Mouse (Mus musculus) neural tube, embryonic 12.5 days (tissue): ENCODE data around the gene Tbcd. TPM values are rescaled to one million over a fixed set of nuclear protein-coding genes. Genes with fewer than 3 reads are reported as not detected.

Source experiments
- ATAC-seq: fragments of 200-750 bp; cut with Nextera tagmentation; 2 replicates; pipeline ENCODE4 v1.8.0; 2017; ENCODE audit warnings: low read depth, mild to moderate bottlenecking, moderate TSS enrichment, moderate library complexity; ENCODE audit not compliant: low FRiP score
- H3K27ac ChIP-seq: fragments of 300-500 bp; sonication (generic); 2 replicates; pipeline ENCODE4 v1.5.1; 2016
- H3K27me3 ChIP-seq: fragments of 300-500 bp; sonication (generic); replicated peaks from 2 replicates; pipeline ENCODE4 v1.6.1; 2016; ENCODE audit warnings: mild to moderate bottlenecking
- H3K36me3 ChIP-seq: fragments of 300-500 bp; sonication (generic); 2 replicates; pipeline ENCODE4 v1.6.1; 2016; ENCODE audit warnings: mild to moderate bottlenecking
- H3K4me1 ChIP-seq: fragments of 300-500 bp; sonication (generic); 2 replicates; pipeline ENCODE4 v1.6.1; 2016
- H3K4me2 ChIP-seq: fragments of 300-500 bp; sonication (generic); replicated peaks from 2 replicates; pipeline ENCODE4 v1.6.1; 2016; ENCODE audit warnings: mild to moderate bottlenecking
- H3K4me3 ChIP-seq: fragments of 300-500 bp; sonication (generic); 2 replicates; pipeline ENCODE4 v1.5.1; 2016
- H3K9ac ChIP-seq: fragments of 300-500 bp; sonication (generic); 2 replicates; pipeline ENCODE4 v1.6.1; 2016; ENCODE audit warnings: mild to moderate bottlenecking
- H3K9me3 ChIP-seq: fragments of 300-500 bp; sonication (generic); 2 replicates; pipeline ENCODE4 v1.6.1; 2016; ENCODE audit warnings: mild to moderate bottlenecking
- whole genome bisulfite sequencing: fragments of 180-500 bp; shearing (Covaris S2); methylation state at CpG from one replicate; pipeline ENCODE4 v1.1.7; 2016; 5-methylcytosine and 5-hydroxymethylcytosine counted together
- polyA plus RNA-seq: library from polyadenylated mRNA; unstranded; fragments of >200 nt; fragmentation: Nextera tagmentation; extraction: Ambion mirVana; gene quantifications from 2 replicates; pipeline ENCODE4 v1.2.1, GENCODE M21; 2016

Gene Tbcd
- polyA plus RNA-seq, 1 experiment from 2014 or later: 65.3 TPM

DNA sequence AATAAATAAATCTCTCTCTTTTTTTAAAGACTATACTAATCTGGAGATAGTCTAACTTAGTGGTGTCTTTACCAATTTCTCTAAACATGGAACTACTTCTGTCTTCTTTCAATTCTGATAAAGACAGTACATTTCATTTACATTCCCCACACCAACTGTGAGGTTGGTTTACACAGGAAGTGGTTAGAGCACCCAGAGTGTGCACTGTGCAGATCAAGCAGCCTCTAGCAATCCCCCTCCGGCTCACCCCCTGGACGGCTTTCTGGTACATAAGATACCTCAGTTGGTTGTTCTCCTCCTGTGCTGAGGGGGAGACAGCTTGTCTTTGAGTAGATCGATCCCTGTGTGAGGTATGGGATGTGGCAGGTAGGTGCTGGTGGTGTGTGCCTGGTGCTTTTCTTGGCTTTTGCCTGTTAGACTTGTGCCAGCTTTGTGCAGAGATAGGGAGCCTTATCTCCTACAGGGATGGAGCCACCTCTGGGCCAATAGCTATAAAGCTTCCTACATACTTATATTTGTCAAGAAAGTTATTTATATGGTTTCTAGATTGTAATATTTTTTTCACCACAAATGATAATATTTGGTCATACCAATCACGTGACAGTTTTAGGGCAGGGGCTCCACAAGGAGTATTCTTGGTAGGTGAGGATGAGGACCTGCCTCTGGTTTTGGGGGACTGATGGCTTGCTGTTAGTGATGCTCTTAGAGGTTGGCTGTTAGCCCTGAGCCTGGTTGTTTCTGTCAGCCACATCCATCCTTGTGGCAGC lies 108.0 kb downstream of the Tbcd start:
- no peaks in the 10 kb centered on the region for H3K9me3 ChIP-seq
- H3K9ac ChIP-seq: no peak overlapping the region
- no peak for ATAC-seq
- no peak overlapping the region for H3K4me2 ChIP-seq
- no peak overlapping the region for H3K27ac ChIP-seq
- H3K27me3 ChIP-seq: no peaks in the 10 kb centered on the region
- WGBS: 89% methylated on average over 4 of the region's 4 CpGs
- no peaks in the 10 kb centered on the region for H3K4me1 ChIP-seq
- H3K4me3 ChIP-seq: no peak overlapping the region
- peaks cover 9% of the 10 kb centered on the region for H3K36me3 ChIP-seq

GRCm38 (mm10) chr11:121560294-121560663 lies 108.5 kb downstream of the Tbcd start:
- no peak overlapping the region for H3K9ac ChIP-seq
- H3K4me2 ChIP-seq: no peak overlapping the region
- ATAC-seq: no peak
- no peaks in the 10 kb centered on the region for H3K9me3 ChIP-seq
- no peaks in the 10 kb centered on the region for H3K27me3 ChIP-seq
- H3K36me3 ChIP-seq: peaks cover 9% of the 10 kb centered on the region
- H3K4me3 ChIP-seq: no peak overlapping the region
- WGBS: 80% methylated on average over 7 of the region's 7 CpGs
- H3K4me1 ChIP-seq: no peaks in the 10 kb centered on the region
- no peak overlapping the region for H3K27ac ChIP-seq

- no peaks in the 10 kb centered on the region for H3K27me3 ChIP-seq
- no peak overlapping the region for H3K27ac ChIP-seq
- no peaks in the 10 kb centered on the region for H3K9me3 ChIP-seq
- 93% methylated on average over 5 of the region's 5 CpGs for WGBS
- H3K9ac ChIP-seq: no peak overlapping the region
- no peak overlapping the region for H3K4me3 ChIP-seq
- H3K36me3 ChIP-seq: peaks cover 5% of the 10 kb centered on the region; the same call in 1 of the 2 replicates
- no peak overlapping the region for H3K4me2 ChIP-seq
- H3K4me1 ChIP-seq: no peaks in the 10 kb centered on the region
- ATAC-seq: no peak
Measured at GRCm38 (mm10) chr11:121563312-121563711, 111.6 kb downstream of the Tbcd start.

DNA sequence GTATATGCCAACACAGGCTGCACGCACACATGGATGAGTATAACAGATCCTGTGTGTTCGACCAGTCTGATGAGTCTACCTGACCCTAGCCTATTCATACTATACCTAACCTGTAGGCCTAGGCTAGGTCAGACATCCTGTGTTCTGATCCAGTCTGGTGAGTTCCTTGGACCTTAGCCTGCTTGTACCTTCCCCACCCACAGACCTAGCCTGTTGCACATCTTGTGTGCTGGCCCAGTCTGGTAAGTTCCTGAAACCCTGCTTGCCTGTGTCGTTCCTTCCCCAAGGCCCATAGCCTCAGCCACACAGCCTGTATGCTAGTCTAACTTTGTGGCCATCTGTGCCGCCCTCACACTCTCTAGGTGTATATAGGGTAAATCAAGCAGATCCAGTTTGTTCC lies 112.5 kb downstream of the Tbcd start:
- Histone ChIP-seq H3K36me3 (peaks cover 5% of the 10 kb centered on the region; the same call in 1 of the 2 replicates), H3K27me3 (no peaks in the 10 kb centered on the region), H3K9me3 (no peaks in the 10 kb centered on the region), H3K27ac (no peak overlapping the region), H3K4me2 (no peak overlapping the region), H3K4me3 (no peak overlapping the region), H3K9ac (no peak overlapping the region), H3K4me1 (no peaks in the 10 kb centered on the region)
- WGBS: 95% methylated on average over 4 of the region's 4 CpGs
- no peak for ATAC-seq

GRCm38 (mm10) chr11:121581856-121582255 lies 130.1 kb downstream of the Tbcd start:
- no peak overlapping the region for H3K9ac ChIP-seq
- ATAC-seq: no peak
- H3K4me2 ChIP-seq: no peak overlapping the region
- no peaks in the 10 kb centered on the region for H3K4me1 ChIP-seq
- H3K9me3 ChIP-seq: no peaks in the 10 kb centered on the region
- H3K27me3 ChIP-seq: no peaks in the 10 kb centered on the region
- H3K27ac ChIP-seq: no peak overlapping the region
- H3K4me3 ChIP-seq: no peak overlapping the region
- H3K36me3 ChIP-seq: peaks cover 28% of the 10 kb centered on the region

- Histone ChIP-seq H3K9me3 (no peaks in the 10 kb centered on the region), H3K4me1 (no peaks in the 10 kb centered on the region), H3K4me3 (no peak overlapping the region), H3K27me3 (no peaks in the 10 kb centered on the region), H3K4me2 (no peak overlapping the region), H3K27ac (no peak overlapping the region), H3K36me3 (peaks cover 54% of the 10 kb centered on the region), H3K9ac (no peak overlapping the region)
- 89% methylated on average over 6 of the region's 6 CpGs for WGBS
- ATAC-seq: no peak
Measured at GRCm38 (mm10) chr11:121597254-121597653, 145.5 kb downstream of the Tbcd start.

DNA sequence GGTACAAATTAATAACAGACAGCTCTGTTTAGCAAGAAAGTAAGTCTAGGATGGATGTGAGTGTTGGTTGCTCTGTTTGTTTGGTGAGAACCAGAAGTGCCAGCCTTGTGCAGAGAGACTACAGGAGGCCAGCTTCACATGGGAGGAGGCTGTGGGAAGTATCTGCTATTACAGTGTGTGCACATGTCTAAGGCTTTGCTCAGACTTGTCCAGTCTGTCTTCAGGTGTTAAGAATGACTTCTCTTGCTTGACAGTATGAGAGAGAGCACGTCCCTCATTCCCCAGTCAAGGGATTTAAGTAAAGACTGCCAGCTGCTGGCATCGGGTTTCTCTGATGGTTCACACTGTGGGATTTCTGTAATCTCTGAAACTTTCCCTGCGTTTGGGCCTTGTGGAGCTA lies 149.7 kb downstream of the Tbcd start:
- no peak overlapping the region for H3K27ac ChIP-seq
- ATAC-seq: no peak
- no peak overlapping the region for H3K9ac ChIP-seq
- no peaks in the 10 kb centered on the region for H3K27me3 ChIP-seq
- H3K4me2 ChIP-seq: no peak overlapping the region
- 91% methylated on average over 3 of the region's 3 CpGs for WGBS
- no peak overlapping the region for H3K4me3 ChIP-seq
- no peaks in the 10 kb centered on the region for H3K9me3 ChIP-seq
- peaks cover 61% of the 10 kb centered on the region for H3K36me3 ChIP-seq
- no peaks in the 10 kb centered on the region for H3K4me1 ChIP-seq

GRCm38 (mm10) chr11:121605604-121606003 lies 153.9 kb downstream of the Tbcd start:
- Histone ChIP-seq H3K27me3 (no peaks in the 10 kb centered on the region), H3K4me2 (no peak overlapping the region), H3K36me3 (peaks cover 77% of the 10 kb centered on the region), H3K27ac (no peak overlapping the region), H3K9ac (no peak overlapping the region), H3K4me1 (no peaks in the 10 kb centered on the region), H3K4me3 (no peak overlapping the region), H3K9me3 (no peaks in the 10 kb centered on the region)
- 96% methylated on average over 6 of the region's 6 CpGs for WGBS
- no peak for ATAC-seq

- Histone ChIP-seq H3K27me3 (no peaks in the 10 kb centered on the region), H3K9ac (no peak overlapping the region)
Measured at GRCm38 (mm10) chr11:121610976-121611375, 159.2 kb downstream of the Tbcd start.

DNA sequence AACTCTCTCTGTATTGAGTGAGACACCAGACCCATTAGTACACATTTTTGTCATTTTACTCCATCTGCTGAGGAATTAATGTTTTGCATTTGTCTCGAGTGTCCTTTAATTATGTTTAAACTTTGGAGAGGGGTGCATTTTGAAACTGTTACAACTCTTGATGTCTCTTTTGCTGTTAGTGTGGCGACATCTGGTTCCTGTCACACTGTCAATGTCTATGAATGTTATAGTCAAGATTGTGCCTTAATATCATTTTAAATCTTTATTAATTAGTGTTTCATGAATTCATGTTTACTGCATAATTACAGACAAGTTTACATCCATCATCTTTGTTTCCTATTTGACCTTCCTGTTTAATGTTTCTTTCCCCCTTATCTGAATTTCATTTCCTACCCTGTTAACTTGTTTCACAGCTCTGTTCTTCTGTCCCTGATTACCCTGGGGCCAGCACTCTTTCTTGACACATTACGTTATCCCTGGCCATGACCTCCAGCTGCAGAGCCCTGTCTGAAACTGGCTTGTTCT lies 164.3 kb downstream of the Tbcd start:
- Histone ChIP-seq H3K9me3 (no peaks in the 10 kb centered on the region), H3K27me3 (no peaks in the 10 kb centered on the region), H3K4me3 (no peak overlapping the region), H3K36me3 (peaks cover 69% of the 10 kb centered on the region), H3K27ac (no peak overlapping the region), H3K4me2 (no peak overlapping the region), H3K9ac (no peak overlapping the region), H3K4me1 (no peaks in the 10 kb centered on the region)
- no peak for ATAC-seq
- WGBS: 84% methylated on average over 3 of the region's 3 CpGs

More at GRCm38 (mm10) chr11:121610976-121611375, 159.2 kb downstream of the Tbcd start:
- Histone ChIP-seq H3K4me3 (no peak overlapping the region), H3K9me3 (no peaks in the 10 kb centered on the region), H3K27ac (no peak overlapping the region), H3K4me2 (no peak overlapping the region), H3K36me3 (peaks cover 68% of the 10 kb centered on the region), H3K4me1 (no peaks in the 10 kb centered on the region)
- ATAC-seq: no peak

GRCm38 (mm10) chr11:121616501-121616900 lies 164.8 kb downstream of the Tbcd start:
- no peak for ATAC-seq
- Histone ChIP-seq H3K4me2 (no peak overlapping the region), H3K4me1 (no peaks in the 10 kb centered on the region), H3K9me3 (no peaks in the 10 kb centered on the region), H3K27ac (no peak overlapping the region), H3K4me3 (no peak overlapping the region), H3K27me3 (no peaks in the 10 kb centered on the region), H3K36me3 (peaks cover 70% of the 10 kb centered on the region), H3K9ac (no peak overlapping the region)

DNA sequence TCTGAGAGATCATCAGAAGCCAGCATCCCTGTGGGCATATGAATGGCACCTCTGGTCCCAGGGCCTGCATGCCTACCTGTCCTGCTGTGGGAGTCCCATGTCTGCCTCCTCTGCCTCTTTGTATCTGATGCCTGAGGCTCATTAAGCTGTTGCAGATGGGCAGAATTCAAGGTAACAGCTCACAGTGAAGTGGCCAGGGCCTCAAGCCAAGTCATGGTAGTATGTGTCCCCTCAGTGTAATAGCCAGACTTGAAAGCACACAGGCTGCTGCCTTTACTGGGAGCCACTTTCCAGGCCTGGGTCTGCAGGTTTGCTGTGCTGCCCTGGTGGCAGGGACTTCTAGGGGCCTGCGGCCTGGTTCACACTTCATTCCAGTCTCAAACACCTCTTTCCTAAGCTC lies 165.6 kb downstream of the Tbcd start:
- Histone ChIP-seq H3K36me3 (peaks cover 76% of the 10 kb centered on the region), H3K9me3 (no peaks in the 10 kb centered on the region), H3K4me3 (no peak overlapping the region), H3K27me3 (no peaks in the 10 kb centered on the region), H3K9ac (no peak overlapping the region), H3K4me2 (no peak overlapping the region), H3K27ac (no peak overlapping the region), H3K4me1 (no peaks in the 10 kb centered on the region)
- ATAC-seq: no peak
- WGBS: 90% methylated on average over 1 of the region's 1 CpGs

DNA sequence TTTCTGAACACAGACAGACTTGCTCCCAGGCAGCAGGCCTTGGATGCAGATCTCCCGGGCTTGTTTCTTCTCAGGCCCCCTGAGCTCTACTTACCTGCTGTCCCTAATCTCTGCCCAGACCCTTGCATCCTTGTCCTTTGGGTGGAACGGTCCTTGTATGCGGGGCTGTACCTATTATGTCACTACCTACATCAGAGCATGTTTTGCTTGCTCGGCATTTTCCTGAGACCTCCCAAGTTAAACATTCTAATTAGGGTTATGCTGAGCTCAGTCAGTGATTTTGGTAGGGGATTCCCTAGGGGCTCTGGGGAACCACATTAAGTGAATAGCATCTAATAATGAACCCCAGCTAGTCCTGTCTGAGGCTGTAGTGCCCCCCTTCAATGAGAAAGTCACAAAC lies 173.3 kb downstream of the Tbcd start:
- 97% methylated on average over 4 of the region's 4 CpGs for WGBS
- no peak overlapping the region for H3K4me3 ChIP-seq
- H3K9ac ChIP-seq: no peak overlapping the region
- H3K4me1 ChIP-seq: no peaks in the 10 kb centered on the region
- no peaks in the 10 kb centered on the region for H3K9me3 ChIP-seq
- H3K36me3 ChIP-seq: peaks cover 44% of the 10 kb centered on the region
- H3K27ac ChIP-seq: no peak overlapping the region
- H3K27me3 ChIP-seq: no peaks in the 10 kb centered on the region
- no peak for ATAC-seq
- no peak overlapping the region for H3K4me2 ChIP-seq
